Mouse (Mus musculus): Measurements from ENCODE around the gene Nedd4. TPM values are rescaled to one million over a fixed set of nuclear protein-coding genes. Genes with fewer than 3 reads are reported as not detected.

The Nedd4 gene
- polyA plus RNA-seq, 1 experiment from 2014 or later = 690 TPM

- no peak overlapping the region for H3K4me3 ChIP-seq
Observed at GRCm38 (mm10) chr9:72797136-72797621, 135.0 kb downstream of the Nedd4 start.

More at GRCm38 (mm10) chr9:72797136-72797621, 135.0 kb downstream of the Nedd4 start:
- Histone ChIP-seq H3K27ac (no peak overlapping the region), H3K4me1 (peaks cover 21% of the 10 kb centered on the region), H3K27me3 (ENCODE audit: low read depth, poor library complexity, severe bottlenecking) (no peaks in the 10 kb centered on the region), H3K9me3 (replicated peaks) (no peaks in the 10 kb centered on the region), H3K36me3 (no peaks in the 10 kb centered on the region)
- DNase-seq (ENCODE audit: low spot score) = no peak
- WGBS = 38% methylated on average over 9 of the region's 9 CpGs

Other genes starting within 250 kb of the Nedd4 start
- 51.7 and 54.3 TPM in 2 replicates for gene Mns1, start 224.3 kb upstream of the Nedd4 start, polyA plus RNA-seq (2016; fragmentation: Nextera tagmentation; extraction: Ambion mirVana)
- 47.0 and 55.4 TPM in 2 replicates for gene Tex9, start 170.1 kb upstream of the Nedd4 start, polyA plus RNA-seq (2016; fragmentation: Nextera tagmentation; extraction: Ambion mirVana)
- gene Rfx7, start 130.1 kb upstream of the Nedd4 start, polyA plus RNA-seq (2016; fragmentation: Nextera tagmentation; extraction: Ambion mirVana) = 15.9 and 16.0 TPM in 2 replicates
- 5.5 and 11.4 TPM in 2 replicates for gene Prtg, start 144.5 kb downstream of the Nedd4 start, polyA plus RNA-seq (2016; fragmentation: Nextera tagmentation; extraction: Ambion mirVana)

Measured in limb, embryonic 10.5 days (tissue).